Mouse (Mus musculus): ENCODE measurements at regions not wholly inside any gene's neighbourhood (a gene's known extent, or its start where the extent isn't known, plus 50 kb on each side); places are given as distances from the start of the nearest gene placed in this dataset.
"Not testable (repeated sequence)": the region's sequence is repeated elsewhere in the genome, so short reads cannot be mapped to it uniquely, and the experiment has no call there.

DNA sequence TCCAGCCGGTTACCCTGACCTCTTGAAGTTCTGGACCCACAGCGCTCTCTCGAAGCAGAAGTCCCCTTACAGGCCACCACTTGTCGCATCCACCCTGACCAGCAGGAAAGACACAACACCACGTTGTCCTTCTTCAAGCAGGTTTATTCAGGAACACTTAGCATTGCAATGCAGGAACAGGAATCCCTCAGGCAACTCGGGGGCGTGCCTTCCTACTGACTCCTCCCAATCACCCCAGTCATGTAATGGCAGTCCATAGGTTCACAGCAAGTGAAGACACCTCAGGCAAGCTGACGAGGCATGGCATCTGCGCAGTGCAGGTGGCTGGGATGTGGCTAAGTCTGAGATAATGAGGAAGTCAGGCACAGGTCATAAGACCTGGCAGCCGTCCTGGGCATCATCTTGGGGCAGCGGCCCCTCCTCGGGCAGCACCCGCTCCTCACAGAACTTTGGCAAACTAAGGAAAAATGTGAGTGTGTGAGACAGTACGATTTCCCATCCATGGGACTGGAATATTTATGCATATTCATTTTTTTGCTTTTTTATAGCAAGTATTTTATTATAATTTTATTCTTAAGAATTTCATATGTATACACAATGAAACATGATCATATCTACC is 101.0 kb downstream of the Tpbg start:
- not testable (repeated sequence) for TF ChIP-seq POLR2A (IDR thresholded peaks at IDR 0.05; ENCODE audit: insufficient read length, low read depth); MYOG (IDR thresholded peaks at IDR 0.05; ENCODE audit: control insufficient read depth in 1 of 3, insufficient read depth in 1 of 3, insufficient read length in 2 of 3, low read depth in 2 of 3); MAX (IDR thresholded peaks at IDR 0.05; ENCODE audit: low read depth); TCF12 (IDR thresholded peaks at IDR 0.05; ENCODE audit: insufficient read depth, poor library complexity, severe bottlenecking); USF1 (IDR thresholded peaks at IDR 0.05; ENCODE audit: low read depth); REST (IDR thresholded peaks at IDR 0.05; ENCODE audit: insufficient read depth, insufficient read length); SRF (IDR thresholded peaks at IDR 0.05; ENCODE audit: control insufficient read depth, insufficient read length, low read depth); MYOD1 (IDR thresholded peaks at IDR 0.05; ENCODE audit: control insufficient read depth in 1 of 3, insufficient read length in 2 of 3, low read depth in 2 of 3)

Measured in myocyte (in vitro differentiated cells).